Comparison of ENCODE assay signal across 19 mouse cellular contexts in the genomic region with DNA sequence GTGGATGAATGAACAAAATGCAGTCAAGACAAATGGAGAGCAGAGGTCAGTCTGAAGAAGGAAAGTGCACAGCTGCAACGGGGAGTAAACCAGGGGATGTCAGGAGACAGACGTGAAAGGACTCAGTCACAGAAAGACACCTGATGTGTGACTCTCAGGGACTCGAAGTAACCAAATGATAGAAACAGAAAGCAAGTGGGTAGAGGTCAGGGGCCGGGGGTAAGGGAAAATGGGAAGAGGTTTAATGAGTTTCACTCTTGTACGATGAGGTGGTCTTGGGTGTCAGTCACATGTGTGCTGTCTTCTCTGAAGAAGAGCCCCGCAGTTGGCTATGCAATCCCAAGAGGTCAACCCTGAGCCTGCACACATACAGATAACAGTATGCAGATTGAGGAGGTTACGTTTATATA.
DNase-seq lines count a peak whose midpoint lies in the region; ATAC-seq and TF ChIP-seq lines count a peak whose summit lies in the region.
"Had no signal": no experiment of that assay in that cellular context is flagged by ENCODE, and none has a peak within 500 bp of the region (broad histone marks: within the 10 kb centered on the region; RNA-seq: fewer than 3 reads in every experiment).

No protein-coding gene starts in this region.

- no peaks in the 10 kb centered on the region for H3K9me3 ChIP-seq in hindbrain, embryonic 10.5 days
- H3K9me3 ChIP-seq in hindbrain, embryonic 11.5 days (ENCODE audit: control insufficient read depth, low read length) = no peaks in the 10 kb centered on the region
- H3K9me3 ChIP-seq: forebrain, embryonic 10.5 days; hindbrain, embryonic 15.5 days; liver, embryonic 15.5 days; megakaryocyte, embryonic 14.5 days had no signal

- ATAC-seq in hindbrain, embryonic 11.5 days (ENCODE audit: low FRiP score) = no peak
- peak; percentile 72 for ATAC-seq in granulocyte monocyte progenitor cell, adult 5-6 weeks (replicated peaks; ENCODE audit: poor library complexity, severe bottlenecking)
- ATAC-seq: forebrain, embryonic 16.5 days; lung, postnatal 0 days had no signal

- DNase-seq in hindbrain, embryonic 10.5 days (ENCODE audit: low spot score) = no peak
- DNase-seq in hindbrain, embryonic 11.5 days (ENCODE audit: low spot score) = no peak
- DNase-seq in B cell, adult 2 months = peak; percentile 45 to 54
- DNase-seq in natural killer cell, adult 2 months (ENCODE audit: low spot score in 2 of 2) = peak; percentile 46 to 50
- DNase-seq in cerebellum, adult 11-12 months = no peak
- DNase-seq in lung, adult 2 months = no peak
- DNase-seq: adrenal gland, postnatal 10 days; cerebellum, adult 8-10 months; gastrocnemius, postnatal 25 days; heart, postnatal 36 days; kidney, adult 8-10 months; kidney, postnatal 10 days had no signal

- no peak overlapping the region for H3K9ac ChIP-seq in hindbrain, embryonic 11.5 days (ENCODE audit: low read depth, low read length)
- H3K9ac ChIP-seq: hindbrain, embryonic 15.5 days; liver, embryonic 15.5 days had no signal

- WGBS in hindbrain, embryonic 10.5 days = 47% methylated on average over 7 of the region's 7 CpGs
- WGBS in hindbrain, embryonic 11.5 days = 52% methylated on average over 7 of the region's 7 CpGs
- 53% methylated on average over 7 of the region's 7 CpGs for WGBS in lung, adult 2 months

- H3K27ac ChIP-seq in hindbrain, embryonic 10.5 days = 0 out of 2 replicates have a peak overlapping the region, but pooled peaks have one; percentile 1
- H3K27ac ChIP-seq in hindbrain, embryonic 11.5 days (ENCODE audit: low read depth, low read length) = no peak overlapping the region
- H3K27ac ChIP-seq: forebrain, embryonic 10.5 days; hindbrain, embryonic 15.5 days; liver, embryonic 15.5 days had no signal

- no peak for TF ChIP-seq CTCF in lung, adult 2 months (IDR thresholded peaks at IDR 0.05; ENCODE audit: insufficient read depth, low read length)

- H3K4me2 ChIP-seq in hindbrain, embryonic 11.5 days (replicated peaks; ENCODE audit: low read depth, low read length) = no peak overlapping the region
- H3K4me2 ChIP-seq: hindbrain, embryonic 15.5 days; liver, embryonic 15.5 days had no signal

- TF ChIP-seq POLR2A in lung, adult 2 months (IDR thresholded peaks at IDR 0.05; ENCODE audit: borderline replicate concordance, extremely low read depth, low read depth, low read length) = no peak

- no peaks in the 10 kb centered on the region for H3K36me3 ChIP-seq in hindbrain, embryonic 10.5 days
- H3K36me3 ChIP-seq in hindbrain, embryonic 11.5 days (ENCODE audit: control insufficient read depth, insufficient read depth, low read length) = no peaks in the 10 kb centered on the region
- H3K36me3 ChIP-seq: forebrain, embryonic 10.5 days; hindbrain, embryonic 15.5 days; liver, embryonic 15.5 days had no signal

- H3K27me3 ChIP-seq in hindbrain, embryonic 10.5 days (ENCODE audit: insufficient read depth, poor library complexity, severe bottlenecking) = no peaks in the 10 kb centered on the region
- no peaks in the 10 kb centered on the region for H3K27me3 ChIP-seq in hindbrain, embryonic 11.5 days (ENCODE audit: control insufficient read depth, insufficient read depth, low read length)
- H3K27me3 ChIP-seq: hindbrain, embryonic 15.5 days; liver, embryonic 15.5 days; megakaryocyte, embryonic 14.5 days had no signal

- no peak overlapping the region for H3K4me3 ChIP-seq in hindbrain, embryonic 10.5 days
- no peak overlapping the region for H3K4me3 ChIP-seq in hindbrain, embryonic 11.5 days (ENCODE audit: low read depth, low read length)
- H3K4me3 ChIP-seq in lung, adult 2 months (replicated peaks; ENCODE audit: extremely low read depth, low read depth, low read length) = no peak overlapping the region
- H3K4me3 ChIP-seq: forebrain, embryonic 10.5 days; hindbrain, embryonic 15.5 days; liver, embryonic 15.5 days; megakaryocyte, embryonic 14.5 days had no signal

- H3K4me1 ChIP-seq in hindbrain, embryonic 10.5 days (replicated peaks) = peaks cover 11% of the 10 kb centered on the region
- no peaks in the 10 kb centered on the region for H3K4me1 ChIP-seq in hindbrain, embryonic 11.5 days (replicated peaks; ENCODE audit: control insufficient read depth, insufficient read depth, low read length)
- H3K4me1 ChIP-seq in lung, adult 2 months (ENCODE audit: control insufficient read depth, insufficient read depth, low read length) = peaks cover 14% of the 10 kb centered on the region

Comparison
In these comparisons a context has a peak if more than half of its experiments do, and no peak if none do; other contexts are left out.
1. DNase-seq: peak in B cell, adult 2 months (2 of 2) and natural killer cell, adult 2 months (2 of 2); none in hindbrain, embryonic 10.5 days (single experiment), hindbrain, embryonic 11.5 days (single experiment), cerebellum, adult 11-12 months (single experiment) and lung, adult 2 months (single experiment).